Comparison of ENCODE assay signal across 14 mouse cellular contexts in genomic region chr5:106447951-106448797, GRCm38 (mm10). TPM values are rescaled to one million over a fixed set of nuclear protein-coding genes. Genes with fewer than 3 reads are reported as not detected.
DNase-seq lines count a peak whose midpoint lies in the region; ATAC-seq and TF ChIP-seq lines count a peak whose summit lies in the region.
"Had no signal": no experiment of that assay in that cellular context is flagged by ENCODE, and none has a peak within 500 bp of the region (broad histone marks: within the 10 kb centered on the region; RNA-seq: fewer than 3 reads in every experiment).

No protein-coding gene starts in this region.

- DNase-seq in thymus, postnatal 4 days = peak; percentile 10
- no peak for DNase-seq in thymus, adult 2 months
- DNase-seq in embryonic facial prominence, embryonic 11.5 days (ENCODE audit: low spot score) = peak; percentile 5
- no peak for DNase-seq in layer of hippocampus, adult 2 months (ENCODE audit: low spot score in 2 of 2)
- DNase-seq in kidney, adult 18-20 months = no peak
- DNase-seq: adrenal gland, adult 2 months; lung, postnatal 36 days; spleen, adult 18-20 months had no signal

- no peaks in the 10 kb centered on the region for H3K4me1 ChIP-seq in thymus, adult 2 months (replicated peaks; ENCODE audit: control insufficient read depth, insufficient read depth, low read length)
- no peaks in the 10 kb centered on the region; the same call in 1 of the 2 replicates for H3K4me1 ChIP-seq in embryonic facial prominence, embryonic 11.5 days (ENCODE audit: control insufficient read depth, insufficient read depth, low read length)
- H3K4me1 ChIP-seq in midbrain, embryonic 12.5 days = peaks cover 30% of the 10 kb centered on the region
- H3K4me1 ChIP-seq in intestine, embryonic 15.5 days (replicated peaks) = 0 out of 2 replicates have a peak, but pooled peaks cover 5% of the 10 kb centered on the region

- TF ChIP-seq CTCF in thymus, adult 2 months (IDR thresholded peaks at IDR 0.05; ENCODE audit: borderline replicate concordance, control insufficient read depth, extremely low read depth, insufficient read depth, low read length, poor library complexity) = no peak
- TF ChIP-seq CTCF in layer of hippocampus, adult 2 months (conservative IDR thresholded peaks at IDR 0.05) = no peak

- 11% methylated on average over 50 of the region's 50 CpGs for WGBS in thymus, adult 2 months
- WGBS in embryonic facial prominence, embryonic 11.5 days = 2% methylated on average over 50 of the region's 50 CpGs
- WGBS in midbrain, embryonic 12.5 days = 2% methylated on average over 50 of the region's 50 CpGs
- WGBS in intestine, embryonic 15.5 days = 5% methylated on average over 50 of the region's 50 CpGs

- H3K4me2 ChIP-seq in embryonic facial prominence, embryonic 11.5 days (ENCODE audit: low read depth, low read length) = no peak overlapping the region
- H3K4me2 ChIP-seq in midbrain, embryonic 12.5 days (replicated peaks) = peak overlapping the region; percentile 25
- H3K4me2 ChIP-seq in intestine, embryonic 15.5 days (replicated peaks) = no peak overlapping the region

- H3K9me3 ChIP-seq in embryonic facial prominence, embryonic 11.5 days (replicated peaks; ENCODE audit: control insufficient read depth, low read length) = no peaks in the 10 kb centered on the region
- H3K9me3 ChIP-seq in midbrain, embryonic 12.5 days = no peaks in the 10 kb centered on the region
- no peaks in the 10 kb centered on the region for H3K9me3 ChIP-seq in intestine, embryonic 15.5 days

- ATAC-seq in embryonic facial prominence, embryonic 11.5 days (replicated peaks; ENCODE audit: insufficient number of reproducible peaks, low FRiP score, low TSS enrichment, low read depth) = no peak
- no peak for ATAC-seq in midbrain, embryonic 12.5 days (ENCODE audit: low FRiP score, low read depth)
- ATAC-seq in granulocyte monocyte progenitor cell, adult 5-6 weeks (replicated peaks; ENCODE audit: poor library complexity, severe bottlenecking) = no peak; the same call in 1 of the 2 replicates
- no peak for ATAC-seq in intestine, embryonic 15.5 days

- H3K27me3 ChIP-seq in thymus, adult 2 months (ENCODE audit: control insufficient read depth, insufficient read depth, low read length) = peaks cover 14% of the 10 kb centered on the region
- H3K27me3 ChIP-seq in embryonic facial prominence, embryonic 11.5 days (ENCODE audit: control insufficient read depth, insufficient read depth, low read length) = peaks cover 57% of the 10 kb centered on the region
- peaks cover 88% of the 10 kb centered on the region for H3K27me3 ChIP-seq in midbrain, embryonic 12.5 days
- H3K27me3 ChIP-seq in intestine, embryonic 15.5 days (replicated peaks) = peaks cover 74% of the 10 kb centered on the region

- no peak overlapping the region for H3K27ac ChIP-seq in thymus, adult 2 months (ENCODE audit: control insufficient read depth, insufficient read depth, low read length)
- no peak overlapping the region for H3K27ac ChIP-seq in embryonic facial prominence, embryonic 11.5 days (replicated peaks; ENCODE audit: low read depth, low read length)
- H3K27ac ChIP-seq in midbrain, embryonic 12.5 days (replicated peaks) = peak overlapping the region; percentile 35
- H3K27ac ChIP-seq in intestine, embryonic 15.5 days = no peak overlapping the region
- H3K27ac ChIP-seq in layer of hippocampus, adult 2 months = no peak overlapping the region

- TF ChIP-seq POLR2A in thymus, adult 2 months (IDR thresholded peaks at IDR 0.05; ENCODE audit: control insufficient read depth, extremely low read depth, insufficient read depth, low read length, poor library complexity) = no peak

- H3K4me3 ChIP-seq in thymus, adult 2 months (ENCODE audit: control insufficient read depth, insufficient read depth, low read length) = no peak overlapping the region
- H3K4me3 ChIP-seq in embryonic facial prominence, embryonic 11.5 days (ENCODE audit: low read depth, low read length) = no peak overlapping the region
- H3K4me3 ChIP-seq in midbrain, embryonic 12.5 days = peak overlapping the region; percentile 14
- H3K4me3 ChIP-seq in intestine, embryonic 15.5 days (replicated peaks) = no peak overlapping the region
- H3K4me3 ChIP-seq in layer of hippocampus, adult 2 months = no peak overlapping the region

- H3K9ac ChIP-seq in embryonic facial prominence, embryonic 11.5 days (replicated peaks; ENCODE audit: low read length) = no peak overlapping the region
- H3K9ac ChIP-seq in midbrain, embryonic 12.5 days (replicated peaks) = peak overlapping the region; percentile 32; the same call in 1 of the 2 replicates
- H3K9ac ChIP-seq in intestine, embryonic 15.5 days = no peak overlapping the region

- H3K36me3 ChIP-seq in thymus, adult 2 months (ENCODE audit: control insufficient read depth, insufficient read depth, low read length) = no peaks in the 10 kb centered on the region
- H3K36me3 ChIP-seq in embryonic facial prominence, embryonic 11.5 days (replicated peaks; ENCODE audit: control insufficient read depth, insufficient read depth, low read depth, low read length) = no peaks in the 10 kb centered on the region
- H3K36me3 ChIP-seq in midbrain, embryonic 12.5 days = no peaks in the 10 kb centered on the region
- no peaks in the 10 kb centered on the region for H3K36me3 ChIP-seq in intestine, embryonic 15.5 days

RNA-seq across cellular contexts. Expression of gene Barhl2, which starts 9.8 kb away (rescaled TPM):
- polyA plus RNA-seq in thymus, adult 2 months (2012; rRNA removed) = not detected in 2 replicates
- 0.08 TPM in 2 replicates for polyA plus RNA-seq in embryonic facial prominence, embryonic 11.5 days (2014; fragmentation: Nextera tagmentation; extraction: Ambion mirVana)
- polyA plus RNA-seq in midbrain, embryonic 12.5 days (2016; fragmentation: Nextera tagmentation; extraction: Ambion mirVana) = 8.4 and 15.6 TPM in 2 replicates
- total RNA-seq in granulocyte monocyte progenitor cell, adult 5-6 weeks (2014; fragmentation: Nextera tagmentation) = not detected in 2 replicates
- not detected in 2 replicates for total RNA-seq in granulocyte monocyte progenitor cell, adult 5-6 weeks (2017)
- not detected in 2 replicates for polyA plus RNA-seq in intestine, embryonic 15.5 days (2015; fragmentation: Nextera tagmentation; extraction: Ambion mirVana)
- total RNA-seq in layer of hippocampus, adult 2 months (2021) = not detected
- total RNA-seq: adrenal gland, adult 2 months; heart, postnatal 25 days had no signal
- polyA plus RNA-seq: adrenal gland, adult 2 months; cortical plate, adult 2 months; large intestine, adult 2 months had no signal

Comparison
In these comparisons a context has a peak if more than half of its experiments do, and no peak if none do; other contexts are left out.
1. DNase-seq: peak in thymus, postnatal 4 days (single experiment) and embryonic facial prominence, embryonic 11.5 days (single experiment); none in thymus, adult 2 months (single experiment), layer of hippocampus, adult 2 months (0 of 2) and kidney, adult 18-20 months (single experiment).